Mouse (Mus musculus) midbrain, embryonic 14.5 days (tissue): ENCODE measurements around the gene Trio. TPM values are rescaled to one million over a fixed set of nuclear protein-coding genes. Genes with fewer than 3 reads are reported as not detected.
A peak's percentile ranks its signal among the peaks of the same experiment; 100 is the strongest.

Experiments used
- ATAC-seq: fragments of 200-750 bp; cut with Nextera tagmentation; 2 replicates; pipeline ENCODE4 v1.8.0; 2017; ENCODE audit warnings: moderate number of reproducible peaks, moderate library complexity; ENCODE audit not compliant: low FRiP score, low TSS enrichment
- DNase-seq: peaks from one replicate; pipeline ENCODE4 v3.0.0-alpha.2; 2015
- H3K27ac ChIP-seq: fragments of 300-500 bp; sonication (generic); replicated peaks from 2 replicates; pipeline ENCODE4 v1.5.1; 2014; ENCODE audit warnings: mild to moderate bottlenecking, low read depth, low read length, moderate library complexity
- H3K27me3 ChIP-seq: fragments of 300-500 bp; sonication (generic); 2 replicates; pipeline ENCODE4 v1.6.1; 2014; ENCODE audit warnings: low read length, control low read depth, mixed read lengths; ENCODE audit not compliant: control insufficient read depth, insufficient read depth
- H3K36me3 ChIP-seq: fragments of 300-500 bp; sonication (generic); 2 replicates; pipeline ENCODE4 v1.6.1; 2014; ENCODE audit warnings: low read length, control low read depth; ENCODE audit not compliant: control insufficient read depth, insufficient read depth
- H3K4me1 ChIP-seq: fragments of 300-500 bp; sonication (generic); 2 replicates; pipeline ENCODE4 v1.6.1; 2014; ENCODE audit warnings: mild to moderate bottlenecking, antibody characterized with exemption, low read length, control low read depth; ENCODE audit not compliant: control insufficient read depth, insufficient read depth
- H3K4me2 ChIP-seq: fragments of 300-500 bp; sonication (generic); 2 replicates; pipeline ENCODE4 v1.6.1; 2014; ENCODE audit warnings: mild to moderate bottlenecking, low read length, moderate library complexity
- H3K4me3 ChIP-seq: fragments of 300-500 bp; sonication (generic); replicated peaks from 2 replicates; pipeline ENCODE4 v1.5.1; 2014; ENCODE audit warnings: low read depth, low read length
- H3K9ac ChIP-seq: fragments of 300-500 bp; sonication (generic); replicated peaks from 2 replicates; pipeline ENCODE4 v1.6.1; 2014; ENCODE audit warnings: mild to moderate bottlenecking, low read length, moderate library complexity
- H3K9me3 ChIP-seq: fragments of 300-500 bp; sonication (generic); 2 replicates; pipeline ENCODE4 v1.6.1; 2016; ENCODE audit warnings: low read length, control low read depth, mixed read lengths; ENCODE audit not compliant: control insufficient read depth
- WGBS: fragments of 180-500 bp; shearing (Covaris S2); extraction: QIAGEN DNeasy Blood & Tissue Kit; methylation state at CpG from one replicate; pipeline ENCODE4 v1.1.7; 2014; 5-methylcytosine and 5-hydroxymethylcytosine counted together
- polyA plus RNA-seq: library from polyadenylated mRNA; unstranded; fragments of >200 nt; fragmentation: Nextera tagmentation; extraction: Ambion mirVana; gene quantifications from 2 replicates; pipeline ENCODE4 v1.2.1, GENCODE M21; 2014

Gene Trio
- polyA plus RNA-seq, 1 experiment from 2014 or later = 56.5 TPM

GRCm38 (mm10) chr15:27792473-27792872 lies 233.2 kb downstream of the Trio start:
- H3K27me3 ChIP-seq = no peaks in the 10 kb centered on the region
- whole genome bisulfite sequencing = 56% methylated on average over 11 of the region's 11 CpGs
- DNase-seq = no peak

GRCm38 (mm10) chr15:27791141-27791540 lies 234.5 kb downstream of the Trio start:
- H3K27me3 ChIP-seq = no peaks in the 10 kb centered on the region
- WGBS = 93% methylated on average over 5 of the region's 5 CpGs
- no peak for DNase-seq
- no peaks in the 10 kb centered on the region for H3K9me3 ChIP-seq
- no peak overlapping the region for H3K27ac ChIP-seq
- peaks cover 52% of the 10 kb centered on the region for H3K4me1 ChIP-seq
- no peak overlapping the region for H3K9ac ChIP-seq
- no peak for ATAC-seq
- 0 out of 2 replicates have a peak, but pooled peaks cover 5% of the 10 kb centered on the region for H3K36me3 ChIP-seq
- H3K4me3 ChIP-seq = no peak overlapping the region
- no peak overlapping the region for H3K4me2 ChIP-seq

More at GRCm38 (mm10) chr15:27792473-27792872, 233.2 kb downstream of the Trio start:
- no peak overlapping the region for H3K4me2 ChIP-seq
- H3K4me1 ChIP-seq = peaks cover 46% of the 10 kb centered on the region
- 0 out of 2 replicates have a peak, but pooled peaks have one; percentile 15 for ATAC-seq
- H3K36me3 ChIP-seq = peaks cover 11% of the 10 kb centered on the region; the same call in 1 of the 2 replicates
- no peaks in the 10 kb centered on the region for H3K9me3 ChIP-seq
- H3K27ac ChIP-seq = peak overlapping the region; percentile 45; the same call in 1 of the 2 replicates
- H3K9ac ChIP-seq = no peak overlapping the region
- no peak overlapping the region for H3K4me3 ChIP-seq

DNA sequence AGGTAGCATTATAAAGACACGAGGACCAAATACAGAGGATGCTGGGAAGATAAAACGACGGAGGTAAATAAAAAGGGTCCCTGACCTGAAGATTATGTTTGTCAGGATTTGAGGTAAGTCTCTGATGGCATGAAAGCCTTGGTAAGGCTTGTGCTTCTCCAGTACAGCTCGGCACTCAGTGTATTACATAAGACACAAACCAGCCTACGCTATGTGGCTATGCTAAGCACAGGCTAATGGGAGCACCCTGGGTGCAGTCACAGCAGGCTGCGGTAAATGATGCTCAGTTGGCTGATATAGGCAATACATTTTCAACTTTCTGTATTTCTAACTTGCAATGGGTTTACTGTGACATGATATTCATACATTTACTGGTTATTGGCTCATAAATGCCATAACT lies 234.9 kb downstream of the Trio start:
- Histone ChIP-seq H3K4me3 (no peak overlapping the region), H3K4me2 (no peak overlapping the region), H3K9me3 (no peaks in the 10 kb centered on the region), H3K9ac (no peak overlapping the region), H3K27me3 (no peaks in the 10 kb centered on the region), H3K27ac (no peak overlapping the region), H3K4me1 (peaks cover 52% of the 10 kb centered on the region), H3K36me3 (0 out of 2 replicates have a peak, but pooled peaks cover 5% of the 10 kb centered on the region)
- 88% methylated on average over 6 of the region's 6 CpGs for WGBS
- DNase-seq (no peak), ATAC-seq (no peak)

DNA sequence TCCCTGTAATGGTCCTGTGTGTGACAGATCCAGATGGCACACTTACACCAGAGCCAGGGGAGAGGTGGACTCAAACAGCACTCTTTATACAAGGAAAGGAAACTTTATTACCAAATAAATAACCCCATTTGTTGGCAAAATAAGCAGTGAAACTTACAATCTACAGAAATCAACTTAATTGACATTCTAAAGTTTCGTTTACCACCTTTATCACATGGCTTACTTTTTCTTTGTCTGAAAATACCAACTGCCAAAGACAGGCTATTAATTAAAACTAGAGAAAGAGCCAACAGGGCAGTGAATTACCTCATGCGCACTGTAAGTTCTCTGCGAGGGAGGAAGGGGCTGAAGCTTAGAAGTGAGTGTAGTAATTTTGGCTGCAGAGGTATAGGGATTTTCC lies 236.3 kb downstream of the Trio start:
- Histone ChIP-seq H3K27ac (peak overlapping the region; percentile 32; the same call in 1 of the 2 replicates), H3K9ac (no peak overlapping the region), H3K9me3 (no peaks in the 10 kb centered on the region), H3K27me3 (no peaks in the 10 kb centered on the region), H3K36me3 (0 out of 2 replicates have a peak, but pooled peaks cover 5% of the 10 kb centered on the region), H3K4me1 (peaks cover 60% of the 10 kb centered on the region), H3K4me3 (no peak overlapping the region), H3K4me2 (no peak overlapping the region)
- no peak for DNase-seq
- 88% methylated on average over 3 of the region's 3 CpGs for WGBS
- no peak for ATAC-seq

DNA sequence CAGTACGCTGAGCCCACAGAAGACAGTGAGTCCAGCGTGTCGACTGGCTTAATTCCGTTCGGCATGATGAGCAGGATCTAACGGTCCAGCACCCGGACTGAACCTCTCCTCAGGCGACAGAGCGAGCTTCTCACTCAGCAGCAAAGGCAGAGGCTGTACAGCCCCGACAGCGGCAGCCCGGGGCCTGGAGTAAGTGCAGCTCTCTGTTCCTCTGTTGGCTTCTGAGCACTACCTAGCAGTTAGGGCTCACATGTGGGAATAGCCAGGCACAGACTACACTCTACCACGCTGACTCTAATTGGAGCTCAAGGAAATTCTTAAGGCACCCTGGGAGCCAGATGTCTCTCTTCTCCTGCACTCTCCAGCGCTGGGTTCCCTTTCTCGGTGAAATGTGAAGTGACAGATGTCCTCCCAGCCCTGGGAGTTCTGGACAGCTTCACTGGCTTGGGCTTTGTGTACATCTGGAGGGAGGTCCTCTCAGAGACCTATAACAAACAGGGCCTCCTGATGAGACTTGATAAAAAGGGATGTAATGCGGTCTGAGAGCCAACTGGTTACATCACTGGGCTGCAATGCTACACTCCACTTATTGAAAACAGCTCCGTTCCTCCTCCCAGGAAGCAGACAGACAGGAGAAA lies 237.4 kb downstream of the Trio start:
- H3K9ac ChIP-seq = peak overlapping the region; percentile 51
- peak overlapping the region; percentile 39 for H3K4me2 ChIP-seq
- no peaks in the 10 kb centered on the region for H3K27me3 ChIP-seq
- ATAC-seq (peak; percentile 28), DNase-seq (peak; percentile 66)
- H3K4me1 ChIP-seq = peaks cover 71% of the 10 kb centered on the region
- no peaks in the 10 kb centered on the region for H3K9me3 ChIP-seq
- 0 out of 2 replicates have a peak, but pooled peaks cover 5% of the 10 kb centered on the region for H3K36me3 ChIP-seq
- H3K4me3 ChIP-seq = peak overlapping the region; percentile 22
- 13% methylated on average over 17 of the region's 17 CpGs for WGBS
- H3K27ac ChIP-seq = peak overlapping the region; percentile 79

- Histone ChIP-seq H3K36me3 (0 out of 2 replicates have a peak, but pooled peaks cover under 1% of the 10 kb centered on the region), H3K27ac (peak overlapping the region; percentile 79), H3K9me3 (no peaks in the 10 kb centered on the region), H3K9ac (no peak overlapping the region), H3K27me3 (no peaks in the 10 kb centered on the region), H3K4me3 (no peak overlapping the region), H3K4me2 (peak overlapping the region; percentile 39), H3K4me1 (peaks cover 74% of the 10 kb centered on the region)
- WGBS = 83% methylated on average over 4 of the region's 4 CpGs
- DNase-seq (no peak), ATAC-seq (no peak)
Observed at GRCm38 (mm10) chr15:27787151-27787550, 238.5 kb downstream of the Trio start.

DNA sequence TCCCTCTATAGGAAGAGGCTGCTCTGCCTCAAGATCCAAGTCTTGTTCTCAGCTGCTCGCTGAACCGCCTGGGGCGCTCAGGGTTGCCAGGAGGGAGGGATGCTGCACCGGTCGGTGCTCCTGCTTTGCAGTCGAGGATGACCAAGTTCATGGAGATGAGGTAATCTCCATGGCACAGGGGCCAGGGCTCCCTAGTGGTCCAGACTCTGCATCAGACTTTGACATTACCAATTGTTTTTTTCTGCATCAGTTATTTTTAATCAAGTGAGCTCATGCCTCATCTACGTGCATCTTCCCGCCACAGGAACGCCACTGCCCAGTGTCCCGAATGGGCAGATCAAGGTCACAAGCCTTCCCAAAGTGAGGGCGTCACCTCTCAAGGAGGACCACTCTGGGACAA lies 239.2 kb downstream of the Trio start:
- Histone ChIP-seq H3K4me3 (no peak overlapping the region), H3K27me3 (no peaks in the 10 kb centered on the region), H3K4me1 (peaks cover 79% of the 10 kb centered on the region), H3K9me3 (no peaks in the 10 kb centered on the region), H3K4me2 (peak overlapping the region; percentile 25; the same call in 1 of the 2 replicates), H3K9ac (no peak overlapping the region), H3K36me3 (no peaks in the 10 kb centered on the region), H3K27ac (no peak overlapping the region)
- DNase-seq (peak; percentile 41), ATAC-seq (no peak)
- 44% methylated on average over 11 of the region's 11 CpGs for WGBS

DNA sequence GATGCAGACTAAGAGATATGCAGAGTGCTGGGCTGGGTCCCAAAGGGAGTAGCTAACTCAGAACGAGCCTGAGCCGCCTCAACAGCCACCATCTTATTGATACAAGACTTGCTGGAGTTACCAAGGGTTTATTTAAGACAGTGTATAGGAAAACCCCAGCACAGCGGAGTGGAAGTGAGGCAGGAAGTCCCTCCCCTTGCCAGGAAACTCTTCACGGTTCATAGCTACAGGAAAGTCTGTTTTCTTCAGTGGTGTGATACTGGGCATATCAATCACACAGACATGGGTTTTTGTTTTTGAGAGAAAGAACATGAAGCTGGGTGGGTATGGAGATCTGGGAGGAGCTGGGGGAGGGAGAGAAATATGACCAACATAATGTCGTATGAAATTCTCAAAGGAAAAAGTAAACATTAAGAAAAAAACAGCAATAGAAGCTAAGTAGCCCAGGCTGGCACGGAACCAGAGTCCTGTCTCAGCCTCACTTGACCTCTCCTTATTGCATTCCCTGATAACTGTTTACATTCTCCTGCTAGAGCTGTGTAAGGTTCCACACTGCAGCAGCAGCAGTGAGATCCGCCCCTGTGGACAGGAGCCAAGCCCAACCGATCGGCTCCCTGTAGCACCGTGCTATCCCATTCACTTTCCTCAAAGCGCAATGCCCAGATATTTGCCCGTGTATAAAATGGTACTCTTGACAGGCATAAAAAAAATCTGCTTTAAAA lies 240.2 kb downstream of the Trio start:
- Histone ChIP-seq H3K27ac (0 out of 2 replicates have a peak overlapping the region, but pooled peaks have one; percentile 0), H3K4me2 (no peak overlapping the region), H3K36me3 (no peaks in the 10 kb centered on the region), H3K27me3 (no peaks in the 10 kb centered on the region), H3K9ac (no peak overlapping the region), H3K4me3 (no peak overlapping the region), H3K9me3 (no peaks in the 10 kb centered on the region), H3K4me1 (peaks cover 87% of the 10 kb centered on the region)
- WGBS = 66% methylated on average over 12 of the region's 12 CpGs
- ATAC-seq = no peak
- DNase-seq = no peak
